Comparison of ENCODE assay signal across 8 mouse cellular contexts in the genomic region with DNA sequence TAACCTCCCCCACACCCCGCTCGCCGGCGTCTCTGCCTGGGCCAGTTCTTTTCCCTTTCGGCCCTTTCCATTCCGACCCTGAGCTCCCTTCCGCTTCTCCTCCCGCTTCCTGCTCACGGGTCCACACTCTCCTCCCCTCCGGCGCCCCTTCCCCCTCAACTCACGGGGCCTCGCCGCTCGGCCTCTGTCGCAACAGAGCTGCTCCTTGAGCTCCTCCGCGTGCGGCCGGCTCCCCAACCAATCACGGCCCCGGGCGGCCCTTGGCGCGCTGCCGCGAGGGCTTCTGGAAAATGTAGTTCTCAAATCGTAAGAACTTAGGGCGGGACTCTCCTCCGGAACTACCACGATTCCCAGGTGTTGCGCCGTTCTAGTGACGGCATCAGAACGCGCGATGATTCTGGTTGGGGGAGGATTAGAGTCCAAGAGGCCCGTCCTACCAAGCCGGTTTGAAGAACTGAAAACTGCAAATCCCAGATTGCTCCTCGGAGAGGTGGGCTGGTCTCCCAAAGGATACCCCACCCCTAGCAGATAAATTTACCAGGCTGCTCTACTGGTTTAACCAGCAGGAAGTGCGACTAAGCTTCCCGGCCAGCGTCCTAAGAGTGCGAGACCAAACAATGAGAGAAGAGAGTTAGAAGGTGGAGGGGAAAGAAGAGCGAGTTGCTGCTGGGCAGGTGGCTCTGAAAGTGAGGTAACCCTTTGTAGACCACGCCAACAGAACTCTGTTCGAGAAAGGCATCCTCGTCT. TPM values are rescaled to one million over a fixed set of nuclear protein-coding genes. Genes with fewer than 3 reads are reported as not detected.
DNase-seq lines count a peak whose midpoint lies in the region; ATAC-seq lines count a peak whose summit lies in the region.

A gene (minus strand): TSS at position 285 of the 747 bp plus-strand sequence.

- ATAC-seq in megakaryocyte progenitor cell, adult 5-6 weeks (replicated peaks; ENCODE audit: poor library complexity), result peak; percentile 92

- DNase-seq in adipocyte (ENCODE audit: low spot score), result peak; percentile 100
- peak; percentile 100 for DNase-seq in embryo, embryonic 10 days (ENCODE audit: low spot score)
- peak; percentile 100 for DNase-seq in gastrocnemius, postnatal 10 days
- DNase-seq in induced T-regulatory cell, adult 2 months (ENCODE audit: low read depth), result peak; percentile 100
- DNase-seq in left cerebral cortex, adult 9 months (ENCODE audit: low spot score in 2 of 2), result peak; percentile 99 to 100
- peak; percentile 100 for DNase-seq in right cerebral cortex, postnatal 14 days
- DNase-seq in urinary bladder, postnatal 36 days (ENCODE audit: low spot score in 2 of 2), result peak; percentile 99 to 100

RNA-seq across cellular contexts. Expression of the gene that starts here (rescaled TPM):
- total RNA-seq in gastrocnemius, postnatal 10 days (2021), result 10 to 100 TPM; 66.4 to 74.0 TPM
- 45.4 and 46.0 TPM in 2 replicates for total RNA-seq in megakaryocyte progenitor cell, adult 5-6 weeks (2015)
- 113 and 115 TPM in 2 replicates for total RNA-seq in megakaryocyte progenitor cell, adult 5-6 weeks (2017)

Comparison
In these comparisons a context has a peak if more than half of its experiments do, and no peak if none do; other contexts are left out.
1. Peak in every context shown above with its lines: DNase-seq and ATAC-seq.